Mouse (Mus musculus): ENCODE measurements around the gene Mast4. TPM values are rescaled to one million over a fixed set of nuclear protein-coding genes. Genes with fewer than 3 reads are reported as not detected.

The Mast4 gene
- polyA plus RNA-seq, 1 experiment from 2014 or later: 0.36 TPM

GRCm38 (mm10) chr13:103119728-103120127 is 214.6 kb downstream of the Mast4 start:
- Histone ChIP-seq H3K27ac (no peak overlapping the region), H3K36me3 (ENCODE audit: inconsistent target) (no peaks in the 10 kb centered on the region), H3K79me2 (ENCODE audit: inconsistent target) (no peaks in the 10 kb centered on the region), H3K4me3 (ENCODE audit: inconsistent target) (no peak overlapping the region)
- WGBS (ENCODE audit: missing documents): 94% methylated on average over 9 of the region's 9 CpGs

- Histone ChIP-seq H3K79me2 (ENCODE audit: inconsistent target) (no peaks in the 10 kb centered on the region), H3K27ac (no peak overlapping the region), H3K36me3 (ENCODE audit: inconsistent target) (no peaks in the 10 kb centered on the region), H3K4me3 (ENCODE audit: inconsistent target) (no peak overlapping the region)
- WGBS (ENCODE audit: missing documents): 89% methylated on average over 4 of the region's 4 CpGs
Measured at GRCm38 (mm10) chr13:103115116-103115515, 219.2 kb downstream of the Mast4 start.

GRCm38 (mm10) chr13:103114274-103114673 is 220.0 kb downstream of the Mast4 start:
- WGBS (ENCODE audit: missing documents): 82% methylated on average over 5 of the region's 5 CpGs
- H3K27ac ChIP-seq: no peak overlapping the region
- no peak overlapping the region for H3K4me3 ChIP-seq (ENCODE audit: inconsistent target)
- no peaks in the 10 kb centered on the region for H3K36me3 ChIP-seq (ENCODE audit: inconsistent target)
- H3K79me2 ChIP-seq (ENCODE audit: inconsistent target): no peaks in the 10 kb centered on the region

DNA sequence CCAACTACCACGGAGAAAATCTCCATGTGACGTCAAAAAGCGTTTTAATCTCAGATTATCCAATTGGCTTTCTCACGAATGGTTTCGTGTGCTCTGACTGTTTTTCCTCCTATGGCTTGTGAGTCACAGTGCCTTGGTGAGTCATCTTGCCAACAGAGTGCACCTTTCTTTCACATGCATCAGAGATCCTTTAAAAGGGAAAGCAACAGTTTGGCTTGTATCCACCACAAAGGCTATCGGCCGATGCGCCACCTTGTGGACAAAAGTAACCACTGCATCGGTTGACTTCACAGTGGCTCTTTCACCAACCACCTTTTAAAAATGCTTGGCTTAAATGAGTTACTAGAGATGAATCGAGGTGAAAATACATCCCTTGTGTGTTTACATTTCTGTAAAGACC is 224.4 kb downstream of the Mast4 start:
- Histone ChIP-seq H3K36me3 (ENCODE audit: inconsistent target) (no peaks in the 10 kb centered on the region), H3K4me3 (ENCODE audit: inconsistent target) (no peak overlapping the region), H3K79me2 (ENCODE audit: inconsistent target) (no peaks in the 10 kb centered on the region), H3K27ac (no peak overlapping the region)
- 22% methylated on average over 10 of the region's 10 CpGs for WGBS (ENCODE audit: missing documents)

DNA sequence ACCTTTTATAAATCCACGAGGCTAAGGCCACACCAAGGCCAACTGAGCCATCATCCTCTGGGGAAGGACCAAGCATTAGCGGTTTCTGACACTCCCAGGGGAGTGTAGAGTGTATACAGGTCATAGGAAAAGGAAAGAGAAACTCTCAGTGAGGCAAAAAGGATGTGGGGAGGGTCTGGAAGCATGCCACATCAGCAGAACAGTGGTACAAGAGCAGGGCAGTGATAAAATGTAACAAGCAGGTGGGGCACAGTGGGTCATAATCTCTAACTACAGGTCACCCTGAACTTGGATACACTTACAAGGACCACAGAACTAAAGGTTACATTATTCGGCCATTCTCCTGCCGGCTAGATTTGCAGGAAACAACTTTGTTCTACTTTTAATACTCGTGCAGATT is 226.9 kb downstream of the Mast4 start:
- 93% methylated on average over 5 of the region's 5 CpGs for WGBS (ENCODE audit: missing documents)
- Histone ChIP-seq H3K4me3 (ENCODE audit: inconsistent target) (no peak overlapping the region), H3K36me3 (ENCODE audit: inconsistent target) (no peaks in the 10 kb centered on the region), H3K79me2 (ENCODE audit: inconsistent target) (no peaks in the 10 kb centered on the region), H3K27ac (no peak overlapping the region)

DNA sequence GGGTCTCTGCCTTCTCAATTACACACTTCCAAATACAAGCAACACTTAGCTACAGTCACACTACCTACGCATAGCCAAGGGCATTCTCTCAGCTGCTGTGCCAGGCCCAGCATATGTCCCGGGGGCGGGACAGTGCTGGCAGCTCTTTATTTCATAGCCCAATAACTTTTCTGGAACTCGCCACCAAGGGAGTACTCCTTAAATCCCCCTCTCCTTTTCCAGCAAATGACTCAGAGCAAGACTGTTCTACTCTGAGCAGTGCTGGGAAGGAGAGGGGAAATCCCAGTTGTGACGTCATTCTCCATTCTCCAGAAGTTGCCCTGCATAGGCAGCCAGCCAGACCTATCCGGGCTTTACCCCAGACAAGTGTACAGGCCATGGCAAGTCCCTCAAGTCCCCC is 231.7 kb downstream of the Mast4 start:
- H3K79me2 ChIP-seq (ENCODE audit: inconsistent target): no peaks in the 10 kb centered on the region
- H3K36me3 ChIP-seq (ENCODE audit: inconsistent target): no peaks in the 10 kb centered on the region
- H3K4me3 ChIP-seq (ENCODE audit: inconsistent target): no peak overlapping the region
- WGBS (ENCODE audit: missing documents): 86% methylated on average over 6 of the region's 6 CpGs
- no peak overlapping the region for H3K27ac ChIP-seq

GRCm38 (mm10) chr13:103096346-103097150 is 237.7 kb downstream of the Mast4 start:
- WGBS (ENCODE audit: missing documents): 3% methylated on average over 28 of the region's 28 CpGs
- no peaks in the 10 kb centered on the region for H3K79me2 ChIP-seq (ENCODE audit: inconsistent target)
- H3K36me3 ChIP-seq (ENCODE audit: inconsistent target): no peaks in the 10 kb centered on the region
- H3K4me3 ChIP-seq (ENCODE audit: inconsistent target): no peak overlapping the region
- H3K27ac ChIP-seq: no peak overlapping the region

DNA sequence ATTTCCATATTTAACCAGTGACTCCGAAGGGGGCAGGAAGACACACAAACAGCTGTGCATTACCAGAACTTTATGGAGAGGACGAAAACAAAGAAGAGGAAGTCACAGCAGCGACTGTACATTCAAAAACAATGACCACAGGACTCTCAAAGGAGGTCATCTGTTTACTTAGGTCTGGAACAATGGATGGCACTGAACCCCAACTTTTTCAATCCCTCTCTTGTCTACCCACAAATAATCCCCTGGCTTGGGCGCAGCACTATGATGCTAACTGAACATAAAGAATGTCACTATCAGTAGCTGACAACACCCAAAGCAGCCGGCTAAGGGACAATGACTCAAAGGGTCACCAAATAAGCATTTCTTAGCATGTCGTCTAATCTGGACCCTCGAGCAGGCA is 238.8 kb downstream of the Mast4 start:
- no peak overlapping the region for H3K4me3 ChIP-seq (ENCODE audit: inconsistent target)

GRCm38 (mm10) chr13:103094595-103094994 is 239.7 kb downstream of the Mast4 start:
- no peaks in the 10 kb centered on the region for H3K36me3 ChIP-seq (ENCODE audit: inconsistent target)
- H3K4me3 ChIP-seq (ENCODE audit: inconsistent target): no peak overlapping the region
- no peaks in the 10 kb centered on the region for H3K79me2 ChIP-seq (ENCODE audit: inconsistent target)
- 59% methylated on average over 5 of the region's 5 CpGs for WGBS (ENCODE audit: missing documents)
- no peak overlapping the region for H3K27ac ChIP-seq

More for the DNA sequence above, 238.8 kb downstream of the Mast4 start:
- Histone ChIP-seq H3K79me2 (ENCODE audit: inconsistent target) (no peaks in the 10 kb centered on the region), H3K27ac (no peak overlapping the region), H3K36me3 (ENCODE audit: inconsistent target) (no peaks in the 10 kb centered on the region)
- 25% methylated on average over 7 of the region's 7 CpGs for WGBS (ENCODE audit: missing documents)

- Histone ChIP-seq H3K27ac (no peak overlapping the region), H3K36me3 (ENCODE audit: inconsistent target) (no peaks in the 10 kb centered on the region), H3K79me2 (ENCODE audit: inconsistent target) (no peaks in the 10 kb centered on the region), H3K4me3 (ENCODE audit: inconsistent target) (no peak overlapping the region)
- WGBS (ENCODE audit: missing documents): 84% methylated on average over 1 of the region's 1 CpGs
Measured at GRCm38 (mm10) chr13:103093713-103094112, 240.6 kb downstream of the Mast4 start.

DNA sequence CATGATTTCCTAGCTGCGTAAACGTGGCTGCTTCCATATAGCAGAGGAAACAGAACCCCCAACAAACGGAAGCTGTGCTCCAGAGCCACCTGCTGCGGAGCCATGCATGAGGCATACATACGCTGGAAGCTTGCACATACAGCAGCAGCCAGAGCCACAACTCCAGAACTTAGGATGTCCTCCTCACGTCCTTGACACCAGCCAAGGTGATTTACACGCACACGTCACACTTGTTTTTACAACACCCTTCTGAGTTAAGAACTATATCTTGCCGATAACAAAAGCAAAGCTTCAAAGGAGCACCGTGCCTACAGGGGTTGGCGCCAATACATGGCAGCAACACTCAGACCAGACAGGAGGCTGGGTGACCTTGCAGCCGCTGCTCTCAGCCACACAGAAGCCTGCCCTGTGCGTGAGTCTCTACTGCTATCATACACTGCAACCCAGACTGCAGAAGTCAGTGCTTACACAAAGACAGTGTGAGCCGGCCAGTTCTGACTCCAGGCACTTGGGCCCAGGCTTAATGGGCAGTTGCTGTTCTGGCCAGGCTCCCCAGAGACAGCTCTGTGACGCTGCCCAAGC is 248.7 kb downstream of the Mast4 start:
- no peak overlapping the region for H3K4me3 ChIP-seq (ENCODE audit: inconsistent target)
- H3K79me2 ChIP-seq (ENCODE audit: inconsistent target): no peaks in the 10 kb centered on the region
- WGBS (ENCODE audit: missing documents): 83% methylated on average over 15 of the region's 15 CpGs
- H3K27ac ChIP-seq: no peak overlapping the region
- H3K36me3 ChIP-seq (ENCODE audit: inconsistent target): no peaks in the 10 kb centered on the region

- no peak overlapping the region for H3K4me3 ChIP-seq (ENCODE audit: inconsistent target)
Measured at GRCm38 (mm10) chr13:103082891-103083290, 251.4 kb downstream of the Mast4 start.

DNA sequence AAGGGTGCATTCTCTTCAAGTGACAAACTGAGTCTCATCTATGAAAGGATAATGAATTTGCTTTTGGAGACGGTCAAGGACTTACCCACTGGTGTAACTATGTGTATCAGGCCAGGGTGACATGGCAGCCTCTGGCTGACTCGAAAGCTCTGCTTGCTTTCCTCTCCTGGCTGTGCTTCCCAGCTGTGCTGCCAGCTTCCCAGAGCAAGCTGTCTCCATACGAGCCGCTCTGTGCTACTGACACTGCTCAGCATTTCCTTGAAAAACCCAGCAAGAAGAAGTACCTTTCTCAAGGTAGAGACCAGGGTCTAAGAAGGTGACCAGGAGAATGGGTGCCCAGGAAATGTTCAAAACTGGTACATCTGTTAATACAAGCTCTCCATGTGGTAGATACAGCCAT is 254.5 kb downstream of the Mast4 start:
- no peaks in the 10 kb centered on the region for H3K79me2 ChIP-seq (ENCODE audit: inconsistent target)
- H3K36me3 ChIP-seq (ENCODE audit: inconsistent target): no peaks in the 10 kb centered on the region
- H3K27ac ChIP-seq: no peak overlapping the region
- WGBS (ENCODE audit: missing documents): 83% methylated on average over 4 of the region's 4 CpGs
- H3K4me3 ChIP-seq (ENCODE audit: inconsistent target): no peak overlapping the region

More at GRCm38 (mm10) chr13:103082891-103083290, 251.4 kb downstream of the Mast4 start:
- no peak overlapping the region for H3K27ac ChIP-seq
- WGBS (ENCODE audit: missing documents): 49% methylated on average over 2 of the region's 6 CpGs
- no peaks in the 10 kb centered on the region for H3K36me3 ChIP-seq (ENCODE audit: inconsistent target)
- H3K79me2 ChIP-seq (ENCODE audit: inconsistent target): no peaks in the 10 kb centered on the region

GRCm38 (mm10) chr13:103078815-103079214 is 255.5 kb downstream of the Mast4 start:
- H3K36me3 ChIP-seq (ENCODE audit: inconsistent target): no peaks in the 10 kb centered on the region
- no peaks in the 10 kb centered on the region for H3K79me2 ChIP-seq (ENCODE audit: inconsistent target)
- no peak overlapping the region for H3K4me3 ChIP-seq (ENCODE audit: inconsistent target)
- 97% methylated on average over 6 of the region's 6 CpGs for WGBS (ENCODE audit: missing documents)
- H3K27ac ChIP-seq: no peak overlapping the region

DNA sequence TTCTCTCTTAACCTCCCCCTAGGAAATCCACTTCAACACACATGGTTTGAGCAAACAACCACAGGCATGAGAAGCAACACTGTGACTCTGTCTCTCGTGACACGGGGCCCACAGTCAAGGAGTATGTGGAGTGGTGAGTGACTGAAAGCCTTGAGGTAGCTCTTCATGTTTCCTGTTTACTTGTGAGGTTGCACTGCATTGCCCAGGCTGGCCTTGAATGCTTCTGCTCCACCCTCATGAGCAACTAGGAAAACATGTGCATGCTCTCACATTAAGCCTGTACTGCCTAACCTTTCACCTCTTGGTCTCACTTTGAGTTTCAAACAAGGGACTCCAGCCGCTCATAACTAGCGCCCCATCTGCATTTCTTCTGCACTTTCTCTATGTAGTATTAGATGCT is 260.8 kb downstream of the Mast4 start:
- WGBS (ENCODE audit: missing documents): 75% methylated on average over 4 of the region's 4 CpGs
- Histone ChIP-seq H3K4me3 (ENCODE audit: inconsistent target) (no peak overlapping the region), H3K36me3 (ENCODE audit: inconsistent target) (no peaks in the 10 kb centered on the region), H3K27ac (no peak overlapping the region), H3K79me2 (ENCODE audit: inconsistent target) (no peaks in the 10 kb centered on the region)
